Mouse (Mus musculus) lung, postnatal 0 days (tissue): ENCODE measurements around the gene Cyb5rl.

Experiments
- CTCF ChIP-seq: IDR thresholded peaks from 2 replicates; pipeline ENCODE4 v1.5.1; 2016; ENCODE audit warnings: antibody characterized with exemption, mild to moderate bottlenecking
- EP300 ChIP-seq: IDR thresholded peaks from 2 replicates; pipeline ENCODE4 v1.6.1; 2016; ENCODE audit warnings: antibody characterized with exemption, mild to moderate bottlenecking, control low read depth

GRCm38 (mm10) chr4:107056088-107056487 lies 10.7 kb upstream of the Cyb5rl start:
- TF ChIP-seq EP300 (no peak), CTCF (no peak)
